Mouse (Mus musculus): ENCODE results near the gene Atg10. TPM values are rescaled to one million over a fixed set of nuclear protein-coding genes. Genes with fewer than 3 reads are reported as not detected.

The Atg10 gene
- total and polyA plus RNA-seq, 3 experiments = 2.0 to 4.3 TPM; not detected in 1

- Histone ChIP-seq H3K36me3 (ENCODE audit: control insufficient read depth in 1 of 2, insufficient read depth in 2 of 2, low read length in 2 of 2) (no peaks in the 10 kb centered on the region), H3K79me2 (ENCODE audit: control insufficient read depth, insufficient read depth, low read length, poor library complexity) (no peaks in the 10 kb centered on the region), H3K27ac (ENCODE audit: control insufficient read depth, low read depth, low read length) (no peak overlapping the region), H3K4me1 (ENCODE audit: control insufficient read depth in 1 of 2, insufficient read depth in 2 of 2, low read length in 2 of 2) (no peaks in the 10 kb centered on the region), H3K9ac (ENCODE audit: control insufficient read depth, low read depth, low read length, poor library complexity, severe bottlenecking) (no peak overlapping the region), H3K9me3 (replicated peaks; ENCODE audit: insufficient read depth, low read length) (no peaks in the 10 kb centered on the region), H3K27me3 (ENCODE audit: control insufficient read depth in 1 of 2, insufficient read depth in 2 of 2, low read length in 2 of 2) (peaks cover 0 to 3% of the 10 kb centered on the region in 2 experiments; a peak in 1 of 4 replicates), H3K4me3 (ENCODE audit: control insufficient read depth in 1 of 2, insufficient read depth in 1 of 2, low read depth in 2 of 2, low read length in 2 of 2) (no peak overlapping the region)
- TF ChIP-seq HCFC1 (IDR thresholded peaks at IDR 0.05; ENCODE audit: low read depth, low read length) (no peak), SIN3A (IDR thresholded peaks at IDR 0.05; ENCODE audit: low read length) (no peak), E2F4 (IDR thresholded peaks at IDR 0.05; ENCODE audit: borderline replicate concordance, low read depth, low read length) (no peak), MAZ (IDR thresholded peaks at IDR 0.05; ENCODE audit: low read depth, low read length) (no peak), RCOR1 (IDR thresholded peaks at IDR 0.05; ENCODE audit: low read depth, low read length) (no peak), CHD1 (IDR thresholded peaks at IDR 0.05; ENCODE audit: low read depth, low read length) (no peak), KAT2A (conservative IDR thresholded peaks at IDR 0.05; ENCODE audit: low read depth, low read length) (no peak), USF1 (IDR thresholded peaks at IDR 0.05; ENCODE audit: low read depth, low read length) (no peak), MXI1 (IDR thresholded peaks at IDR 0.05; ENCODE audit: low read depth, low read length) (no peak), SMC3 (IDR thresholded peaks at IDR 0.05; ENCODE audit: low read depth, low read length) (no peak), POLR2AphosphoS2 (IDR thresholded peaks at IDR 0.05; ENCODE audit: low read length) (no peak), USF2 (IDR thresholded peaks at IDR 0.05; ENCODE audit: borderline replicate concordance in 1 of 2, insufficient read depth in 1 of 2, low read depth in 1 of 2, low read length in 2 of 2) (no peak), MAFK (IDR thresholded peaks at IDR 0.05; ENCODE audit: borderline replicate concordance, low read depth, low read length) (no peak), TCF12 (IDR thresholded peaks at IDR 0.05; ENCODE audit: low read depth, low read length) (no peak), RAD21 (IDR thresholded peaks at IDR 0.05; ENCODE audit: low read depth, low read length) (no peak), ELF1 (IDR thresholded peaks at IDR 0.05; ENCODE audit: low read depth, low read length) (no peak), MYC (IDR thresholded peaks at IDR 0.05; ENCODE audit: low read depth, low read length) (no peak), NELFE (IDR thresholded peaks at IDR 0.05; ENCODE audit: low read depth, low read length) (no peak)
- no peak for DNase-seq (ENCODE audit: low read depth, low spot score)
Measured at GRCm38 (mm10) chr13:90914721-90915120, 309.0 kb downstream of the Atg10 start.

DNA sequence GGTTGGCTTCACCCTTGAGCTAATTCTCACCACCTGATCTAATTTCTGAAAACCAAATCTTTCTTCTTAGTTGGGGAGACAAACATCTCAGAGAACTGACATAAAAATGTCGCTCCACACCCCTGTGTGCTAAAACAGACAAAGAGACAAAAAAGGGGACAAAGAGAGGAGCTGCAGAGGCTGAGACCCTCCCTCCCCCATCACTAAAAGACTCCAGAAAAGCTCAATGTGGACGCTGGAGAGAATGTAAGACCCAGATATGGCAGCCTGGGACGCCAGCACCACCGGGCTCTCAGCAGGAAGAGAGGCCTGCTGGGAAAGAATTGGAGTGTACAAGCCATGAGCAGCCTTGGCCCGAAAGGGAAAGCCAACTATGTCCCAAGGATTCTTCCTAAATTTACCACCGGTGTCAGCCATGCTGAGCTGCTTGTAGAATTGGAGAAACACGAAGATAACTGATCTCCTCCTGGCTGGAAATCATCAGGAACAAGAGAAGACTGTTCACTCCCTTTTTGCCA lies 310.0 kb downstream of the Atg10 start:
- TF ChIP-seq ZKSCAN1 (IDR thresholded peaks at IDR 0.05; ENCODE audit: low read depth, low read length) (no peak), MAX (IDR thresholded peaks at IDR 0.05; ENCODE audit: low read length) (no peak), RAD21 (IDR thresholded peaks at IDR 0.05; ENCODE audit: low read depth, low read length) (no peak), ZMIZ1 (IDR thresholded peaks at IDR 0.05; ENCODE audit: low read depth, low read length) (no peak), ELF1 (IDR thresholded peaks at IDR 0.05; ENCODE audit: low read depth, low read length) (no peak), GABPA (IDR thresholded peaks at IDR 0.05; ENCODE audit: low read depth, low read length) (no peak), MEF2A (IDR thresholded peaks at IDR 0.05; ENCODE audit: extremely low read depth, insufficient replicate concordance, low read depth, low read length, poor library complexity, severe bottlenecking) (no peak)

More for the DNA sequence above, 310.0 kb downstream of the Atg10 start:
- DNase-seq (ENCODE audit: low read depth, low spot score) = no peak
- Histone ChIP-seq H3K36me3 (ENCODE audit: control insufficient read depth in 1 of 2, insufficient read depth in 2 of 2, low read length in 2 of 2) (no peaks in the 10 kb centered on the region), H3K79me2 (ENCODE audit: control insufficient read depth, insufficient read depth, low read length, poor library complexity) (no peaks in the 10 kb centered on the region), H3K27me3 (ENCODE audit: control insufficient read depth in 1 of 2, insufficient read depth in 2 of 2, low read length in 2 of 2) (peaks cover 0 to 3% of the 10 kb centered on the region in 2 experiments; a peak in 1 of 4 replicates), H3K4me1 (ENCODE audit: control insufficient read depth in 1 of 2, insufficient read depth in 2 of 2, low read length in 2 of 2) (no peaks in the 10 kb centered on the region), H3K27ac (ENCODE audit: control insufficient read depth, low read depth, low read length) (no peak overlapping the region), H3K4me3 (ENCODE audit: control insufficient read depth in 1 of 2, insufficient read depth in 1 of 2, low read depth in 2 of 2, low read length in 2 of 2) (no peak overlapping the region), H3K9me3 (replicated peaks; ENCODE audit: insufficient read depth, low read length) (no peaks in the 10 kb centered on the region), H3K9ac (ENCODE audit: control insufficient read depth, low read depth, low read length, poor library complexity, severe bottlenecking) (no peak overlapping the region)

All from MEL (cell line).